Mouse (Mus musculus) liver, postnatal 0 days (tissue): ENCODE results near the gene Nprl3. TPM values are rescaled to one million over a fixed set of nuclear protein-coding genes. Genes with fewer than 3 reads are reported as not detected.

Experiments
- ATAC-seq: fragments of 200-750 bp; cut with Nextera tagmentation; 2 replicates; pipeline ENCODE4 v1.8.0; 2017; ENCODE audit warnings: mild to moderate bottlenecking, moderate library complexity
- DNase-seq: peaks from one replicate; pipeline ENCODE4 v3.0.0-alpha.2; 2016
- H3K27ac ChIP-seq: fragments of 300-500 bp; sonication (generic); 2 replicates; pipeline ENCODE4 v1.5.1; 2014; ENCODE audit warnings: antibody characterized with exemption, moderate library complexity, mild to moderate bottlenecking, low read depth
- H3K27me3 ChIP-seq: fragments of 300-500 bp; sonication (generic); 2 replicates; pipeline ENCODE4 v1.6.1; 2014; ENCODE audit warnings: low read length, control low read depth, mixed read lengths; ENCODE audit not compliant: insufficient read depth
- H3K36me3 ChIP-seq: fragments of 300-500 bp; sonication (generic); replicated peaks from 2 replicates; pipeline ENCODE4 v1.6.1; 2014; ENCODE audit warnings: mild to moderate bottlenecking, control low read depth, low read length, moderate library complexity, mixed read lengths; ENCODE audit not compliant: insufficient read depth
- H3K4me1 ChIP-seq: fragments of 300-500 bp; sonication (generic); 2 replicates; pipeline ENCODE4 v1.6.1; 2014; ENCODE audit warnings: antibody characterized with exemption, mild to moderate bottlenecking, control low read depth; ENCODE audit not compliant: insufficient read depth
- H3K4me2 ChIP-seq: fragments of 300-500 bp; sonication (generic); 2 replicates; pipeline ENCODE4 v1.6.1; 2014; ENCODE audit warnings: low read depth, mild to moderate bottlenecking, low read length, moderate library complexity, mixed read lengths
- H3K4me3 ChIP-seq: fragments of 300-500 bp; sonication (generic); 2 replicates; pipeline ENCODE4 v1.5.1; 2014; ENCODE audit warnings: low read depth, low read length
- H3K9ac ChIP-seq: fragments of 300-500 bp; sonication (generic); replicated peaks from 2 replicates; pipeline ENCODE4 v1.6.1; 2014; ENCODE audit warnings: mild to moderate bottlenecking, moderate library complexity
- H3K9me3 ChIP-seq: fragments of 300-500 bp; sonication (generic); 2 replicates; pipeline ENCODE4 v1.6.1; 2016; ENCODE audit warnings: mild to moderate bottlenecking, control low read depth, low read length, mixed read lengths
- CTCF ChIP-seq: sonication (generic); IDR thresholded peaks from 2 replicates; pipeline ENCODE4 v1.5.1; 2016; ENCODE audit warnings: antibody characterized with exemption, low read depth
- EP300 ChIP-seq: IDR thresholded peaks from 2 replicates; pipeline ENCODE4 v1.6.1; 2016; ENCODE audit warnings: antibody characterized with exemption, low read depth, mild to moderate bottlenecking
- WGBS: fragments of 180-500 bp; shearing (Covaris S2); extraction: QIAGEN DNeasy Blood & Tissue Kit; methylation state at CpG from one replicate; pipeline ENCODE4 v1.1.7; 2014; ENCODE audit not compliant: insufficient replicate concordance; 5-methylcytosine and 5-hydroxymethylcytosine counted together
- polyA plus RNA-seq: library from polyadenylated mRNA; unstranded; fragments of >200 nt; fragmentation: Nextera tagmentation; extraction: Ambion mirVana; gene quantifications from 2 replicates; pipeline ENCODE4 v1.2.1, GENCODE M21; 2015

The Nprl3 gene
- polyA plus RNA-seq, 1 experiment from 2014 or later, result 26.2 TPM

DNA sequence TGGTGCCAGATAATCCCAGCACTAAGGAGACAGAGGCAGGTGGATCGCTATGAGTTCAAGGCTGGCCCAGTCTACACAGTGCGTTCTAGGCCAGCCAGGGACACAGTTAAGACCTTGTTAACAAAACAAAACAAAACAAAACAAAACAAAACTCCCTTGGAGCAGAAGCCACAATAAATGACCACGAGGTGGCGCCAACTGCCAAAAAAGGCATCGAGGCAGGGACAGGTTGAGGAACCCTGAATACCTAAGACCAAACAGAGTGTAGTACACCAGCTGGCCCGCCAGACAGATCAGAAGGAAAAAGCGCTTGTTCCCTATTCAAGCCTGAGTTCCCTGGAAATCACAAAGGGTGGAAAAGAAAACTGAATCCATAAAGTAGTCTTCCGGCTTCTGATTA, 50.7 kb downstream of the Nprl3 start:
- Histone ChIP-seq H3K27ac (no peak overlapping the region), H3K9me3 (no peaks in the 10 kb centered on the region), H3K9ac (no peak overlapping the region), H3K27me3 (peaks cover 31% of the 10 kb centered on the region), H3K36me3 (0 out of 2 replicates have a peak, but pooled peaks cover 4% of the 10 kb centered on the region), H3K4me2 (no peak overlapping the region), H3K4me3 (no peak overlapping the region), H3K4me1 (0 out of 2 replicates have a peak, but pooled peaks cover 4% of the 10 kb centered on the region)
- TF ChIP-seq CTCF (peak; percentile 97), EP300 (no peak)
- DNase-seq (peak; percentile 84), ATAC-seq (peak; percentile 57)
- 26% methylated on average over 8 of the region's 8 CpGs for WGBS

- WGBS, result 86% methylated on average over 18 of the region's 18 CpGs
- Histone ChIP-seq H3K4me3 (no peak overlapping the region), H3K36me3 (0 out of 2 replicates have a peak, but pooled peaks cover 6% of the 10 kb centered on the region)
These were observed 51.9 kb downstream of the Nprl3 start for GRCm38 (mm10) chr11:32215372-32216162.

DNA sequence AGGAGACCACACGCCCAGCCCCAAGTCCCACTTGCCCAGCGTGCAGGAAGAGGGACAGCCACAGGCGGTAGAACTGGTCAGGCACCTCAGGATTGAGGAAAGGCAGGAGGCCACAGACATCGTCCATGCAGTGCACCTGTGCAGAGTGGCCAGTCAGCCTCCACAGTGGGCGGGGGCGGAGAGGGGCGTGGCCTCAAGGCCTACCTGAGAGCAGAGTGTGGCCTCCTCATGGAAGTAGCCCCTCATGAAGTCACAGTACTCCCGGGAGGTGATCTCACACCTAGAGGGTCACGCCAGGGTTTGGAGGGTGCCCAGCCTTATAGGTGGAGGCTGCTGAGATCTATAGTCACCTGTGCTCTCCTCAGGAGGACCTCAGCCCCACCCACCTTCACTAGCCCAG, 56.9 kb downstream of the Nprl3 start:
- ATAC-seq (no peak), DNase-seq (no peak)
- no peak overlapping the region for H3K9ac ChIP-seq
- peaks cover 25% of the 10 kb centered on the region for H3K36me3 ChIP-seq
- H3K9me3 ChIP-seq, result no peaks in the 10 kb centered on the region
- TF ChIP-seq EP300 (no peak), CTCF (no peak)
- 79% methylated on average over 9 of the region's 9 CpGs for WGBS
- peaks cover 6% of the 10 kb centered on the region for H3K4me1 ChIP-seq
- no peak overlapping the region for H3K27ac ChIP-seq
- H3K4me3 ChIP-seq, result no peak overlapping the region
- no peak overlapping the region for H3K4me2 ChIP-seq
- no peaks in the 10 kb centered on the region for H3K27me3 ChIP-seq

More at GRCm38 (mm10) chr11:32215372-32216162, 51.9 kb downstream of the Nprl3 start:
- no peak overlapping the region for H3K27ac ChIP-seq
- H3K4me1 ChIP-seq, result no peaks in the 10 kb centered on the region
- TF ChIP-seq EP300 (no peak), CTCF (no peak)
- H3K9me3 ChIP-seq, result no peaks in the 10 kb centered on the region
- DNase-seq (no peak), ATAC-seq (no peak)
- H3K9ac ChIP-seq, result no peak overlapping the region
- peaks cover 18% of the 10 kb centered on the region for H3K27me3 ChIP-seq
- no peak overlapping the region for H3K4me2 ChIP-seq

- Histone ChIP-seq H3K9ac (peak within 1 kb of the TSS; percentile 84), H3K4me1 (peaks cover 16% of the 10 kb centered on the region), H3K36me3 (peaks cover 19% of the 10 kb centered on the region), H3K4me3 (peak within 1 kb of the TSS; percentile 69), H3K4me2 (peak within 1 kb of the TSS; percentile 93), H3K27ac (peak within 1 kb of the TSS; percentile 69), H3K9me3 (no peaks in the 10 kb centered on the region), H3K27me3 (no peaks in the 10 kb centered on the region)
- DNase-seq, result peak; percentile 96
- ATAC-seq, result peak; percentile 100
- under 1% methylated on average over 52 of the region's 52 CpGs for WGBS
- no peak for TF ChIP-seq EP300
- peak; percentile 68 for TF ChIP-seq CTCF
These were observed 62.2 kb downstream of the Nprl3 start, which contains the start of gene Snrnp25 for GRCm38 (mm10) chr11:32205058-32205873. TSS of gene Snrnp25 (plus strand) at chr11:32205415.

GRCm38 (mm10) chr11:32201922-32202685, 65.4 kb downstream of the Nprl3 start:
- TF ChIP-seq EP300, result no peak
- TF ChIP-seq CTCF, result no peak

More at GRCm38 (mm10) chr11:32201922-32202685, 65.4 kb downstream of the Nprl3 start:
- Histone ChIP-seq H3K9ac (no peak overlapping the region), H3K36me3 (no peaks in the 10 kb centered on the region), H3K27ac (no peak overlapping the region), H3K4me2 (no peak overlapping the region), H3K4me3 (no peak overlapping the region), H3K9me3 (no peaks in the 10 kb centered on the region), H3K27me3 (no peaks in the 10 kb centered on the region), H3K4me1 (peaks cover 16% of the 10 kb centered on the region)
- no peak for DNase-seq
- WGBS, result 41% methylated on average over 11 of the region's 11 CpGs
- ATAC-seq, result no peak
